Mouse (Mus musculus): ENCODE data around the gene A230072I06Rik.

The A230072I06Rik gene

DNA sequence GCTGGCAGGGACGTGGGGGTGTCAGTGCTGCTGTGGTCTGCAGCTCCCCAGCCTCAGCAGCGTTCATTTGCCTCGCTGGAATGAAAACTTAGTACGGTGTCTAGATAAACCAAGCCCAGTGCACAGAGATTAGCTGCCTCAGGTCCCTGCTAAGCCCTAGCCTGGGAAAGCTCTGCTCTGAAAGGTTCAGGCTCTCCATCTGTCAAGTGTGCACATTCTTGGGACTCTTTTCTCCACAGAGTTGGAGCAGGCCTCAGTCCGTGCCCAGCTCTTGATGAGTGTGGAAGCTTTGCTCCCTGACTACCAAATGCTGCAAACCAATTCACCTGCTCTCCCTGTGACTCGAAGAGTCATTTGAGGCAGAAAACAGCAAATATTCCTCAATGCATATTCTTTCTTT, 43.5 kb downstream of the A230072I06Rik start:
- DNase-seq (ENCODE audit: extremely low read depth, insufficient read length, low spot score) = no peak

DNA sequence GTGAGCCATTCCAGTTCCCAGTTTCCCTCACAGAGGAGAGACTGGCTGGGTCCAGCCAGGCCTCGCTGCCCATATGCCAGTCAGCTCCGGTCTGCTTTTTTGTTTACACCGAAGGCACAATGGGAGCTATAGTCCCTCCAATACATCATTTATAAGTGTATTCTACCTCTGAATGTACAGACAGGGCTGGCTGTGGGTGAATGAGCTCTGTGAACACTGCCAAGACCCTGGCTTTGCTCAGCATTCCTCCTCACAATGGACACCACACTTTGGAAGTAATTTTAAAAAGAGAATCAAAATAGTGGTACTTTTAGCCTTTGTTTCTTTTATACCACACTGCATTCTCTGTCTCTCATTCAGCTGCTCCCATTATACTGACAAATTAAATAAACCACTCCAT, 44.6 kb downstream of the A230072I06Rik start:
- no peak for DNase-seq (ENCODE audit: extremely low read depth, insufficient read length, low spot score)

DNA sequence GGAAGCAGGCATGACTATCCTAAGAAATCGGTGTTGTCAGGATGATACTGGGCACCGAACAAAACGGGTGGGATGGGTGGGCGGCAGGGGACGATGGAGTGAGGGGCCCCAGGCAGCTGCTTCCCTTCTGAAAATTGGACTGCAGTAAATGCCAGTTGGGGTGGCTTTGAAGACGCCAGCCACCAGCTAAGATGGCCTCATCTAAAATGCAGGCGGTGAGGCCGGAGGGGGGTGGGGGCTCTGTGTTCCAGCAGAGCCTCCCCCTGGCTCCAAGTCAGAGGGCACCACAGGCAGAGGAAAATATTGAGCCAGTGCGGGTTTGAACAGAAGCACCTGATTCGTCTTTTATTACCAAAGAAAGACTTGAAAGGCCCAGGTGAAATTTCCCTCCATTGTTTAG, 45.9 kb downstream of the A230072I06Rik start:
- DNase-seq (ENCODE audit: extremely low read depth, insufficient read length, low spot score) = no peak

DNA sequence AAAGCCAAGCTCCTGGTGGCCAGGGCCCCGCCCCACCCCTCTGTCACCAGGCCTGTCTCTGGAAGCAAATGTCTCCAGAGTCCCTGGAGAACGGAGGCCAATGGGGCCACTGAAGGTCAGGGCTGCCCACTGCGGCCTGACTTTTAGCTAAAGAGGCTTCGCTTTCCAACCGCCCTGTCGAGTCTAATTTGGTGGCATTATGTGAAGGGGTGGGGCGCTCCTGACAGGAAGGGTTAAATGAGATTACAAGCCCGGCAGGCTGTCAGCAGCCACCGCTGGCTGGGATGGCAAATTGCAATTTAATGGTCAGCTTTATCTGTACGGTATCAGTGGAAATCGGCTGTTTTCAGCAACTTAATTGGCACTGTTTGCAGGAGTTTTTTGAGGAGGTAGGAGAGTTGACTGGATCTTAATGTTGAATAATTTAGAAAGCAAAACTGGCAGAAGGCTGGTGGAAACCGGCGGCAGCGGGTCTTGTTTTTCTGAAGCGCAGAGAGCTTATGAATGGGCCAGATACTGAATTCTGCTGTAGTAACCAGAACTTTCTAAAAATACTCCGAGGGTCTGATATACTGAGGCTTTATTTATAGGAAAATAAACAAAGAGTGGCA, 46.5 kb downstream of the A230072I06Rik start:
- DNase-seq (ENCODE audit: extremely low read depth, insufficient read length, low spot score) = no peak

GRCm38 (mm10) chr8:12327187-12327586, 48.6 kb downstream of the A230072I06Rik start:
- DNase-seq (ENCODE audit: extremely low read depth, insufficient read length, low spot score) = no peak

DNA sequence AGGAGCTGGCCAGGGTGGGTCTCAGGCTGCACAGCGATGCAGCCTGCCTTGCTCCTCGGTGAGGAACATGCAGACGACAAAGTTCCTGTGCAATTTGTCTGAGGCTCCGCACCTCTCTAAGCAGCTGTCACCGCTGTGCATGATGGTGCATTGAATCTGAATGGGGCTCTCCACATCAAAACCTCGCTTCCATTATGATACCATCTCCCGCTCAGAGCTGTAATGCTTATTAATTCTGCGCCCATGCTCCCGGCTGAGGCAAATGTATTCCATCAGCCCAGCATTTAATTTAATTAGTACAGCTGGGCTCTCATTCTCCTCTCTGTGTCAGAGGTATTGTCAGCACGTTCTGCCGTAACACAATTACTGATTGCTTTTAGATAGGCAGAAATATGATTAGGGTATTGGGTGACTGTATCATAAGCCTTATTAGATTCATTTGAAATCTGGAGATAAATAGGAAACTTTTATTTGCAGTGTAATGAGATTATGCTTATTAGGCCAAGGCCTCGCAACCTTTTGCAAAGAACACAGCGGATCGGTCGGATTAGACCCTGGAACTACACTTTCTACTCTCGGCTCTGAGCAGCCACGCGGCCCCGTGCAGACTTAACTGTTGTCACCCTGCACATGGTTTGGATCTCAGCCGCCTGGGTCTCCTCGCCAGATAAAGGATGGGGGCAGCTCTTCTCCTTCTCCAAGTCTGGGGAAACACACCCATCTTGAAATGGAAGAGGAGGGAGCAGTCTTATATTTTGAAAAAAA, 49.3 kb downstream of the A230072I06Rik start:
- DNase-seq (ENCODE audit: extremely low read depth, insufficient read length, low spot score) = no peak

- no peak for DNase-seq (ENCODE audit: extremely low read depth, insufficient read length, low spot score)
Observed at GRCm38 (mm10) chr8:12328476-12328875, 49.9 kb downstream of the A230072I06Rik start.

- DNase-seq (ENCODE audit: extremely low read depth, insufficient read length, low spot score) = no peak
Observed at GRCm38 (mm10) chr8:12330066-12330465, 51.4 kb downstream of the A230072I06Rik start.
